Mouse (Mus musculus) lung, postnatal 0 days (tissue): Measurements from ENCODE around the gene Gps2. TPM values are rescaled to one million over a fixed set of nuclear protein-coding genes. Genes with fewer than 3 reads are reported as not detected.
A peak's percentile ranks its signal among the peaks of the same experiment; 100 is the strongest.

Experiments
- ATAC-seq: fragments of 200-750 bp; cut with Nextera tagmentation; 2 replicates; pipeline ENCODE4 v1.8.0; 2017; ENCODE audit warnings: moderate library complexity
- DNase-seq: peaks from one replicate; pipeline ENCODE4 v3.0.0-alpha.2; 2016; ENCODE audit warnings: low spot score
- H3K27ac ChIP-seq: fragments of 300-500 bp; sonication (generic); 2 replicates; pipeline ENCODE4 v1.5.1; 2014; ENCODE audit warnings: antibody characterized with exemption, mild to moderate bottlenecking, low read length, mixed read lengths
- H3K27me3 ChIP-seq: fragments of 300-500 bp; sonication (generic); replicated peaks from 2 replicates; pipeline ENCODE4 v1.6.1; 2014; ENCODE audit warnings: low read length, mixed read lengths; ENCODE audit not compliant: insufficient read depth
- H3K36me3 ChIP-seq: fragments of 300-500 bp; sonication (generic); 2 replicates; pipeline ENCODE4 v1.6.1; 2014; ENCODE audit warnings: low read length, mixed read lengths; ENCODE audit not compliant: insufficient read depth
- H3K4me1 ChIP-seq: fragments of 300-500 bp; sonication (generic); 2 replicates; pipeline ENCODE4 v1.6.1; 2014; ENCODE audit warnings: antibody characterized with exemption, low read depth, low read length, mixed read lengths; ENCODE audit not compliant: insufficient read depth
- H3K4me2 ChIP-seq: fragments of 300-500 bp; sonication (generic); replicated peaks from 2 replicates; pipeline ENCODE4 v1.6.1; 2014; ENCODE audit warnings: low read depth, mild to moderate bottlenecking, low read length, moderate library complexity, mixed read lengths
- H3K4me3 ChIP-seq: fragments of 300-500 bp; sonication (generic); 2 replicates; pipeline ENCODE4 v1.5.1; 2014; ENCODE audit warnings: low read depth, low read length
- H3K9ac ChIP-seq: fragments of 300-500 bp; sonication (generic); replicated peaks from 2 replicates; pipeline ENCODE4 v1.6.1; 2014; ENCODE audit warnings: low read depth, mild to moderate bottlenecking
- H3K9me3 ChIP-seq: fragments of 300-500 bp; sonication (generic); 2 replicates; pipeline ENCODE4 v1.6.1; 2016; ENCODE audit warnings: low read length, mixed read lengths
- CTCF ChIP-seq: IDR thresholded peaks from 2 replicates; pipeline ENCODE4 v1.5.1; 2016; ENCODE audit warnings: antibody characterized with exemption, mild to moderate bottlenecking
- EP300 ChIP-seq: IDR thresholded peaks from 2 replicates; pipeline ENCODE4 v1.6.1; 2016; ENCODE audit warnings: antibody characterized with exemption, mild to moderate bottlenecking, control low read depth
- WGBS: fragments of 180-500 bp; shearing (Covaris S2); extraction: QIAGEN DNeasy Blood & Tissue Kit; methylation state at CpG from one replicate; pipeline ENCODE4 v1.1.7; 2014; 5-methylcytosine and 5-hydroxymethylcytosine counted together
- polyA plus RNA-seq: library from polyadenylated mRNA; unstranded; fragments of >200 nt; fragmentation: Nextera tagmentation; extraction: Ambion mirVana; gene quantifications from 2 replicates; pipeline ENCODE4 v1.2.1, GENCODE M21; 2015

The Gps2 gene
- polyA plus RNA-seq, 1 experiment from 2014 or later, result 59.1 TPM

DNA sequence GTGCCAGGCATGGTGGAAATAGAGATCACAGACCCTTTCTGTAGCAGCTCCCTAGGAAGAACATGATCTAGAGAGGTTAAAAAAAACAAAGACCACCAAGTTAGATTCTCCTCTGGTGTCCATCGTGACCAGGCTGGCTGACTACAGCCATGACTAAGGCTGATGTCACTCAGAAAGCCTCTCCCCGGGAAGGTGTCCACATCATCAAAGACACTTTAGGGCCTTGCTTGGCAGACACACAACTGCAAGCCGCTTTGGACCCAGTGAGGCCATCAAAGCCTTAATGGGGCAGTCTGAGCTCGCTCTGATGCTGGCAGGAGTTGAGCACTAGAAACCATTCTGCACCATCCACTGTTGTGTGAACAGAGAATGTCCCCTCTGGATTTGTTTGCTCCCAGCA, 41.2 kb upstream of the Gps2 start:
- H3K9ac ChIP-seq, result no peak overlapping the region
- TF ChIP-seq EP300 (no peak), CTCF (no peak)
- H3K27me3 ChIP-seq, result no peaks in the 10 kb centered on the region
- no peaks in the 10 kb centered on the region for H3K9me3 ChIP-seq
- ATAC-seq (no peak), DNase-seq (no peak)
- WGBS, result 82% methylated on average over 4 of the region's 4 CpGs
- no peaks in the 10 kb centered on the region for H3K36me3 ChIP-seq
- H3K27ac ChIP-seq, result no peak overlapping the region
- no peak overlapping the region for H3K4me2 ChIP-seq
- H3K4me1 ChIP-seq, result peaks cover 7% of the 10 kb centered on the region; the same call in 1 of the 2 replicates
- no peak overlapping the region for H3K4me3 ChIP-seq

DNA sequence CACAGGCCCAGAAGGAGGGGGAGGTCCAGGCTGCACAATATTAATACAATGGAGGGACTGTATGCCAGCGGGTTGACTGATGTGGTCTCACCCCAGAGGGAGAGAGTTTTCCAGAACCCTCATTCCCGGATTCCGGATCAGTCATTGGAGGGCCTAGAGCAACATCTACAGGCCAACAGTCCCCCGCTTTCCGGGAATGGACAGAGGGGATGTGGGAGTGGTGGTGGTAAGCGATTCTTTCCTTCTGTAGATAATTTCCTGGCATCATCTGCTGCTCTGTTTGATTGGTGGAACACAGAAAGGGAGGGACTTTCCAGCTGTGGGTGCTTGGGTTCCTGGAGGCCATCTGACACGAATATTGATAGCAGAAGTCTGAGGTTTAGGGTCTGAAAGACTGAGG, 37.5 kb upstream of the Gps2 start:
- peak; percentile 90 for DNase-seq
- Histone ChIP-seq H3K36me3 (no peaks in the 10 kb centered on the region), H3K4me1 (peaks cover 13% of the 10 kb centered on the region)

DNA sequence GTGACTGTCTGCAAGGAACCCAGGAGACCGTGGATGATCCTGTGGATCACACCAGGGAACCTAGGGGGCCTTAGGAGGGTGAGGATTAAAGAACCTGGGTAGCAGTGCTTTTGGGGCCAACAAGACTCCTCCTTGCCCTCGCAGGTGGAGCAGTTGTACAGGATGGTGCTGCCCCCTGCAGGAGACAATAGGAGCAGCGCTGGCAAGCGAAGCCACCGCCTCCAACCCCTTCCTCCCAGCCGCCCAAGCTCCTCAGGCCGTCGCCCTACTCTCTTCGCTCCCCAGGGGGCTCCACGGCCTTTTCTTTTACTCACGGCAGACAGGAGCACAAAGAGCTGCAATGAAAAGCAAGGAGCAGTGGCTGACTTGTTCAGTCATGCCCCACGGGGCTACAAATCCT, 36.8 kb upstream of the Gps2 start:
- peak overlapping the region; percentile 34 for H3K4me2 ChIP-seq
- ATAC-seq (peak; percentile 31), DNase-seq (peak; percentile 95)
- peaks cover 13% of the 10 kb centered on the region for H3K4me1 ChIP-seq
- H3K36me3 ChIP-seq, result no peaks in the 10 kb centered on the region
- H3K9me3 ChIP-seq, result no peaks in the 10 kb centered on the region
- H3K4me3 ChIP-seq, result no peak overlapping the region
- WGBS, result 2% methylated on average over 12 of the region's 12 CpGs
- peak overlapping the region; percentile 33 for H3K27ac ChIP-seq
- H3K9ac ChIP-seq, result no peak overlapping the region
- no peaks in the 10 kb centered on the region for H3K27me3 ChIP-seq
- TF ChIP-seq EP300 (no peak), CTCF (peak; percentile 95)

More for the DNA sequence above, 37.5 kb upstream of the Gps2 start:
- ATAC-seq, result peak; percentile 43
- peak overlapping the region; percentile 33 for H3K27ac ChIP-seq
- no peaks in the 10 kb centered on the region for H3K9me3 ChIP-seq
- 12% methylated on average over 7 of the region's 7 CpGs for WGBS
- H3K4me2 ChIP-seq, result no peak overlapping the region; the same call in 1 of the 2 replicates
- no peak overlapping the region for H3K9ac ChIP-seq
- no peaks in the 10 kb centered on the region for H3K27me3 ChIP-seq
- TF ChIP-seq EP300 (peak; percentile 58; the same call in 1 of the 2 replicates), CTCF (peak; percentile 44)
- H3K4me3 ChIP-seq, result no peak overlapping the region

DNA sequence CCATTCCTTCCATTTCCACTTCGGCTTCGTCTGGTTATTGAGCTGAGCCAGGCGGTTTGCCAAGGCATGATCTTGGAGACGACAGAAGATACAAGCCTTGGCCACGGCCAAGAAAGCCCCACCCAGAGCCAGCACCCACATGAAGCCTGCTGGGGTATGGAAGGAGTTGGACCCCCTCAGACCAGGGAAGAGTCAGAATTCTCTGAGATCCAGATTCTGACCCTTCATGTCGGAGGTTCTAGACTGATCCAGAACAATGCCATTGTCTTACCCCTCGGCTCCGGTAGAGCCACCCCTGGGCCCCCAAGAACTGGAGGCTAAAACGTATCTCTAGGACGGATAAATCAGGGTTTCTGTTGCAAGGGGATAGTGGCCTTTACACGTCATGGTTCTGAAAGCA, 35.8 kb upstream of the Gps2 start, which contains the start of gene Tmem95:
Tmem95 (minus strand) TSS at position 141 of the 400 bp plus-strand sequence.
- Histone ChIP-seq H3K9ac (no peak within 1 kb of the TSS), H3K4me2 (peak within 1 kb of the TSS; percentile 75), H3K9me3 (no peaks in the 10 kb centered on the region), H3K27me3 (no peaks in the 10 kb centered on the region), H3K4me3 (no peak within 1 kb of the TSS), H3K36me3 (no peaks in the 10 kb centered on the region), H3K27ac (peak within 1 kb of the TSS; percentile 33; the same call in 1 of the 2 replicates), H3K4me1 (peaks cover 13% of the 10 kb centered on the region)
- 82% methylated on average over 11 of the region's 11 CpGs for WGBS
- no peak for DNase-seq
- no peak for ATAC-seq
- TF ChIP-seq EP300 (no peak), CTCF (no peak)

DNA sequence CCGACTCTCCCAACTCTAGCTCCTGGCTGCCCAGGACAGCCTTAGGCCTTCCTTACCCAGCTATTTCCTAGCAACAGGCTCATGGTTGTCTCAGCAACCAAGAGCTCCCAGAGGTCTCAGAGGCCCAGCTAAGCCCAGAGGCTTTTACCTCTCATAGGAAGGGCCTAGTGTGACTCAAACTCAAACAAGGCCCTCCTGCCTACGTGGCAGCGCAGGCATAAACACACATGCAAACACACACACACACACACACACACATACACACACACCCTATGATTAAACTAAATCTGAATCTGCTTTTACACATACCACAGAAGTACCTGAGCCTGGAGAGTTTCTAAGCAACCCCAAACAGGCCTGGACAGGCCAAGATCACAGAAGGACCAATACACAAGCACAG, 35.3 kb upstream of the Gps2 start:
- 81% methylated on average over 3 of the region's 3 CpGs for WGBS
- H3K4me2 ChIP-seq, result no peak overlapping the region
- DNase-seq (no peak), ATAC-seq (no peak)
- no peaks in the 10 kb centered on the region for H3K36me3 ChIP-seq
- H3K4me3 ChIP-seq, result no peak overlapping the region
- no peak for TF ChIP-seq EP300
- TF ChIP-seq CTCF, result no peak
- H3K4me1 ChIP-seq, result peaks cover 13% of the 10 kb centered on the region
- no peak overlapping the region for H3K9ac ChIP-seq
- no peaks in the 10 kb centered on the region for H3K27me3 ChIP-seq
- no peak overlapping the region for H3K27ac ChIP-seq
- no peaks in the 10 kb centered on the region for H3K9me3 ChIP-seq

DNA sequence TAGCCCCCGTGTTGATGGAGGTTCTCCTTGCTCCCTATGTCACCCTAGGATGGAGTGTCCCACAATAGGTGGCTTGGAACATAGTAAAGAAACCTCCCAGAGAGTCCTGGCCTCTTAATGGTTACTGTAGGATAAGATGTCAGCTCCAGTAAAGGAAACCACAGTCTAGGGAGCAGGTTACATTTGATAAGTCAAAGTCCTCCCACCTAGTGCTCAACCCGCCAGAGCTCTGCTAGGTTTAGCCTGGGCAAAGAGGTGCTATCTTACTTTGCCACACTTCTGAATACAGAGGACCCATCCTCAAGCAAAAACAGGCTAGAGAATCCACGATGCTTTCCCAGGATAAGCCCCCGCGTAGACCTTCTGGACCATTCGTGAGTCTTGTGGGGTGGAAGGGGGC, 34.7 kb upstream of the Gps2 start:
- H3K27ac ChIP-seq, result no peak overlapping the region; the same call in 1 of the 2 replicates
- DNase-seq (no peak), ATAC-seq (no peak)
- H3K9ac ChIP-seq, result 0 out of 2 replicates have a peak overlapping the region, but pooled peaks have one; percentile 19
- peaks cover 13% of the 10 kb centered on the region for H3K4me1 ChIP-seq
- no peaks in the 10 kb centered on the region for H3K36me3 ChIP-seq
- H3K9me3 ChIP-seq, result no peaks in the 10 kb centered on the region
- 75% methylated on average over 6 of the region's 6 CpGs for WGBS
- H3K4me3 ChIP-seq, result no peak overlapping the region
- peak overlapping the region; percentile 75 for H3K4me2 ChIP-seq
- no peak for TF ChIP-seq EP300
- TF ChIP-seq CTCF, result no peak
- no peaks in the 10 kb centered on the region for H3K27me3 ChIP-seq
